1 mouse cellular context compared by ENCODE assay signal in genomic region chr10:120246994-120247750, GRCm38 (mm10).
TF ChIP-seq lines count a peak whose summit lies in the region.

No protein-coding gene starts in this region.

TF ChIP-seq in MEL, 35 proteins besides CTCF, POLR2A, EP300 and RAD21:
- TF ChIP-seq SMC3 (IDR thresholded peaks at IDR 0.05; ENCODE audit: low read depth, low read length) (peak; percentile 64), POLR2AphosphoS5 (IDR thresholded peaks at IDR 0.05; ENCODE audit: borderline replicate concordance, low read depth, low read length) (no peak), USF2 (IDR thresholded peaks at IDR 0.05; ENCODE audit: borderline replicate concordance in 1 of 2, insufficient read depth in 1 of 2, low read depth in 1 of 2, low read length in 2 of 2) (no peak)
